Mouse (Mus musculus) embryonic facial prominence, embryonic 15.5 days (tissue): ENCODE results near the gene Sgcb. TPM values are rescaled to one million over a fixed set of nuclear protein-coding genes. Genes with fewer than 3 reads are reported as not detected.

ENCODE experiments used
- ATAC-seq: fragments of 200-750 bp; cut with Nextera tagmentation; 2 replicates; pipeline ENCODE4 v1.8.0; 2017; ENCODE audit warnings: low read depth, moderate TSS enrichment; ENCODE audit not compliant: insufficient number of reproducible peaks, low FRiP score, low TSS enrichment
- H3K27ac ChIP-seq: fragments of 300-500 bp; sonication (generic); replicated peaks from 2 replicates; pipeline ENCODE4 v1.5.1; 2015; ENCODE audit warnings: mild to moderate bottlenecking, inconsistent platforms
- H3K27me3 ChIP-seq: fragments of 300-500 bp; sonication (generic); 2 replicates; pipeline ENCODE4 v1.6.1; 2015; ENCODE audit warnings: inconsistent platforms
- H3K36me3 ChIP-seq: fragments of 300-500 bp; sonication (generic); 2 replicates; pipeline ENCODE4 v1.6.1; 2015; ENCODE audit warnings: mild to moderate bottlenecking, inconsistent platforms
- H3K4me1 ChIP-seq: fragments of 300-500 bp; sonication (generic); 2 replicates; pipeline ENCODE4 v1.6.1; 2015; ENCODE audit warnings: inconsistent platforms
- H3K4me2 ChIP-seq: fragments of 300-500 bp; sonication (generic); replicated peaks from 2 replicates; pipeline ENCODE4 v1.6.1; 2015; ENCODE audit warnings: mild to moderate bottlenecking, inconsistent platforms
- H3K4me3 ChIP-seq: fragments of 300-500 bp; sonication (generic); replicated peaks from 2 replicates; pipeline ENCODE4 v1.5.1; 2015; ENCODE audit warnings: mild to moderate bottlenecking, inconsistent platforms
- H3K9ac ChIP-seq: fragments of 300-500 bp; sonication (generic); 2 replicates; pipeline ENCODE4 v1.6.1; 2015; ENCODE audit warnings: inconsistent platforms
- H3K9me3 ChIP-seq: fragments of 300-500 bp; sonication (generic); replicated peaks from 2 replicates; pipeline ENCODE4 v1.6.1; 2016; ENCODE audit warnings: inconsistent platforms
- WGBS: fragments of 180-500 bp; shearing (Covaris S2); methylation state at CpG from one replicate; pipeline ENCODE4 v1.1.7; 2015; 5-methylcytosine and 5-hydroxymethylcytosine counted together
- polyA plus RNA-seq: library from polyadenylated mRNA; unstranded; fragments of >200 nt; fragmentation: Nextera tagmentation; extraction: Ambion mirVana; gene quantifications from 2 replicates; pipeline ENCODE4 v1.2.1, GENCODE M21; 2015

Sgcb gene
- polyA plus RNA-seq, result 39.8 and 44.1 TPM in 2 replicates

DNA sequence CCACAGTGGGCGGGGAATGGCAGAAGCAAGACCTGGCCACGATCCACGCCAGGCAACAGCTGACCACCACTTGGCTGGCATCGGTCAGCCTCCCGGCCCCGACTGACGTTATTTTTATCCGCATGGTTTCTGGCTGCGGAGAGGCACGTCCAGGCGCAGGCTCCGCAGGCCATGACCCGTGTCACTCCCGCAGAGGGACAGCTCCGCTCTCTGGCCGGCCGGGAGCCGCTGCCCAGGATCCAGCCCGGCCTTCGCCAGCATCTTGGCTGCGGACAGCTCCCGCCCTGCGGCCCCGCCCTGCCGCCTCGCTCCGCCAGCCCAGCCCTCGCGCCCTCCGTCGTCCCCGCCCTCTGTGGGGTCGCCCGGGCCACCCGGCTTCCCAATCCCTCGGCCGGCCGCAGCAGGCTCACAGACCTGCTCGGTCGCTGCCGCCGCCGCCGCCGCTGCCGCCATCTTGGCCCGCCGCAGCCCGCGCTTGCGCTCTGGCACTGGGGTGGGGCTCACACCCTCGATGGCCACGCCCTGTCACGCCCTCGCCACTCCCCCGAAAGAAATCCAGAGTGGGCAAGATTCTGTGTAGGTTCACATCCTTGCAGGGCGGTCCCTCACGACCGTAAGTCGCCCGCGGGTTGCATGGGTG, at the start of gene Sgcb:
Sgcb (minus strand) TSS at position 530 of the 640 bp plus-strand sequence.
- Histone ChIP-seq H3K9me3 (no peaks in the 10 kb centered on the region), H3K27me3 (peaks cover 45% of the 10 kb centered on the region), H3K27ac (peak within 1 kb of the TSS; percentile 63; the same call in 1 of the 2 replicates), H3K4me2 (peak within 1 kb of the TSS; percentile 87), H3K4me3 (peak within 1 kb of the TSS; percentile 85), H3K4me1 (peaks cover 32% of the 10 kb centered on the region), H3K9ac (peak within 1 kb of the TSS; percentile 65), H3K36me3 (0 out of 2 replicates have a peak, but pooled peaks cover under 1% of the 10 kb centered on the region)
- peak; percentile 85 for ATAC-seq
- WGBS, result under 1% methylated on average over 62 of the region's 62 CpGs

- 26% methylated on average over 4 of the region's 4 CpGs for WGBS
- H3K36me3 ChIP-seq, result no peaks in the 10 kb centered on the region
- ATAC-seq, result peak; percentile 47; the same call in 1 of the 2 replicates
Observed at GRCm38 (mm10) chr5:73694254-73695015, 46.8 kb upstream of the Sgcb start.

GRCm38 (mm10) chr5:73693778-73694177, 46.2 kb upstream of the Sgcb start:
- no peaks in the 10 kb centered on the region for H3K36me3 ChIP-seq
- H3K27me3 ChIP-seq, result no peaks in the 10 kb centered on the region
- H3K9me3 ChIP-seq, result no peaks in the 10 kb centered on the region
- 24% methylated on average over 1 of the region's 1 CpGs for WGBS
- H3K4me1 ChIP-seq, result 0 out of 2 replicates have a peak, but pooled peaks cover 14% of the 10 kb centered on the region
- no peak overlapping the region for H3K4me3 ChIP-seq
- H3K27ac ChIP-seq, result no peak overlapping the region; the same call in 1 of the 2 replicates
- no peak overlapping the region for H3K9ac ChIP-seq
- ATAC-seq, result no peak
- no peak overlapping the region for H3K4me2 ChIP-seq

More at GRCm38 (mm10) chr5:73694254-73695015, 46.8 kb upstream of the Sgcb start:
- Histone ChIP-seq H3K27ac (peak overlapping the region; percentile 52), H3K9me3 (no peaks in the 10 kb centered on the region), H3K4me2 (no peak overlapping the region), H3K4me3 (no peak overlapping the region), H3K27me3 (no peaks in the 10 kb centered on the region), H3K4me1 (0 out of 2 replicates have a peak, but pooled peaks cover 14% of the 10 kb centered on the region), H3K9ac (no peak overlapping the region)

- no peak for ATAC-seq
- Histone ChIP-seq H3K27ac (no peak overlapping the region), H3K36me3 (no peaks in the 10 kb centered on the region), H3K4me1 (0 out of 2 replicates have a peak, but pooled peaks cover 14% of the 10 kb centered on the region), H3K9ac (no peak overlapping the region), H3K4me3 (no peak overlapping the region), H3K27me3 (no peaks in the 10 kb centered on the region), H3K9me3 (no peaks in the 10 kb centered on the region), H3K4me2 (no peak overlapping the region)
- WGBS, result 36% methylated on average over 15 of the region's 15 CpGs
Observed at GRCm38 (mm10) chr5:73691723-73692520, 44.3 kb upstream of the Sgcb start.

DNA sequence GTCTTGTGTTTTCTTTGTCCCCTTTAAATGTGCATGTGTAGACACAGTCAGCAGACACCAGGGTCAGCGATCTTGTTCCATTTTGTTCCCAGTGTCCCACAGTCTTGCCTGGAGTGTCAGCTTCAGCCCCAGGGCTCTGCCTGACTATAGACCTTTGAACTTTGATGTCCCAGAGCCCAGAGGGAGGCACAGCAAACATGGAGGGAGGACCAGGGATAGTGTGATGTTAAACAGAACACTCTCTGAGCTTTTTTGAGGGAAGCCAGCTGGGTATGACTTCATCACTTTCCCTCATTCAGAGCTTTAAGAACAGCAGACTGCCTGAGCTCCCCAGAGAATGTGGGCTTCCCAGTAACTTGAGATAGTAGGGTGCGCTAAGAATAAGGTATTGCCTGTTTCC, 42.6 kb upstream of the Sgcb start:
- Histone ChIP-seq H3K4me1 (peaks cover 14% of the 10 kb centered on the region; the same call in 1 of the 2 replicates), H3K27me3 (no peaks in the 10 kb centered on the region), H3K9me3 (no peaks in the 10 kb centered on the region), H3K4me2 (no peak overlapping the region), H3K9ac (no peak overlapping the region), H3K27ac (no peak overlapping the region), H3K36me3 (no peaks in the 10 kb centered on the region), H3K4me3 (no peak overlapping the region)
- no peak for ATAC-seq
- 65% methylated on average over 2 of the region's 2 CpGs for WGBS

DNA sequence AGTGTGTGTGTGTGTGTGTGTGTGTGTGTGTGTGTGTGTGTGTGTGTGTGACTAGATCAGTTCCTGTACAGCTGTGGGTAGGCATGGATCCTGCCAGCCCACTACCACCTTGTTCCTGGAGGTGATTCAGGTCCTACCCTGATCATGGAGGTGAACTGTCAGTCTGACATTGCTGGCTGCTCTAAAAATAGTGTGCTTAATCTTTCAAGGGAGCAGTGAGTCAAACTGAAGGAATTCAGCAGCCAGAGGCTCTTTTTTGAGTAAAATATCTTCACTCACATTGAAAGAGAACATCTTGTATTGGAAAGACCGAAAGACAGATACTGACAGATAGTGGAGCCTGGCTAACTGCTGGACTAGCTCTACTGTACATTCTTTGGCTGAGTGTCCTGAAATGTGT, 41.0 kb upstream of the Sgcb start:
- H3K27ac ChIP-seq, result no peak overlapping the region
- no peak for ATAC-seq
- no peaks in the 10 kb centered on the region for H3K27me3 ChIP-seq
- H3K4me3 ChIP-seq, result no peak overlapping the region
- H3K4me2 ChIP-seq, result no peak overlapping the region
- WGBS, result 64% methylated on average over 1 of the region's 1 CpGs
- no peaks in the 10 kb centered on the region for H3K9me3 ChIP-seq
- H3K4me1 ChIP-seq, result peaks cover 5% of the 10 kb centered on the region; the same call in 1 of the 2 replicates
- no peak overlapping the region for H3K9ac ChIP-seq
- no peaks in the 10 kb centered on the region for H3K36me3 ChIP-seq

GRCm38 (mm10) chr5:73686149-73686548, 38.6 kb upstream of the Sgcb start:
- no peak overlapping the region for H3K4me2 ChIP-seq
- no peak overlapping the region for H3K27ac ChIP-seq
- H3K4me3 ChIP-seq, result no peak overlapping the region
- no peaks in the 10 kb centered on the region; the same call in 1 of the 2 replicates for H3K4me1 ChIP-seq
- no peaks in the 10 kb centered on the region for H3K36me3 ChIP-seq
- WGBS, result 14% methylated on average over 4 of the region's 4 CpGs
- H3K27me3 ChIP-seq, result no peaks in the 10 kb centered on the region
- no peak for ATAC-seq
- H3K9me3 ChIP-seq, result no peaks in the 10 kb centered on the region
- no peak overlapping the region for H3K9ac ChIP-seq

DNA sequence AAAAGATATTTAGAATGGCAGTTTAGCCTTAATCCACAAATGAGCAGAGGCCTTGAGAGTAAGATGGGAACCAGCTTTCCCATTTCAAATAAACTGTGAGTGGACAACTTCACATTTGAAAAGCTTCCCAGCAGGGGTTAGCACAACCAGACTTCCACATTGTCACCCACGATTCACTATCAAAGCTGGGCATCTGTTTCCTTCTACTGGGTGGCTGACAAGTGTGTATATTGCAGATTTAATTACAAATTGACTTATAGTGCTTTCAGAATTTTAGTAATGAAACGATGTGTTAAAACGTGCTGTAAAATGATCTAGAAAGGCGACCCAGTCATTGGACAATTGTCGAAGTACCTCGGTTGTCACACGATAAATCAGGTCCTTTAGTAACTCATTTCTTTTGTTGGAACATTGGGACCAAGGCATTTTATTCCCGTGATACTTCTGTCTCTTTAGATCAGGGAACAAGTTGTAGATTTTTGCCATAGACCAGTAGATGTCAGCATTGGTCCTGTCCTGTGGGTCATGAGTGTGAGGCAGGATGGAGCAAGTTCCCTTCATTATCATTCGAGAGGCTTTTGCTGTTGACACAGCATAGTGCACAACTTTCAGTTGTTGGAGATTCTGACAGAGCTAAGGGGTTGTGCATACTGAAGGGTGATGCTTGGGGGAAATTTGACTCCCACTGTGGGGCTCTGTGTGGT, 36.3 kb upstream of the Sgcb start:
- H3K27me3 ChIP-seq, result no peaks in the 10 kb centered on the region
- WGBS, result 57% methylated on average over 9 of the region's 9 CpGs
- no peak overlapping the region for H3K4me3 ChIP-seq
- H3K9ac ChIP-seq, result no peak overlapping the region
- no peaks in the 10 kb centered on the region for H3K36me3 ChIP-seq
- no peak overlapping the region for H3K4me2 ChIP-seq
- no peak for ATAC-seq
- H3K4me1 ChIP-seq, result no peaks in the 10 kb centered on the region; the same call in 1 of the 2 replicates
- no peaks in the 10 kb centered on the region for H3K9me3 ChIP-seq
- no peak overlapping the region for H3K27ac ChIP-seq

GRCm38 (mm10) chr5:73683221-73683620, 35.6 kb upstream of the Sgcb start:
- Histone ChIP-seq H3K4me1 (no peaks in the 10 kb centered on the region; the same call in 1 of the 2 replicates), H3K36me3 (no peaks in the 10 kb centered on the region), H3K27me3 (no peaks in the 10 kb centered on the region), H3K27ac (no peak overlapping the region), H3K4me2 (no peak overlapping the region), H3K9me3 (no peaks in the 10 kb centered on the region), H3K4me3 (no peak overlapping the region), H3K9ac (no peak overlapping the region)
- WGBS, result 80% methylated on average over 6 of the region's 6 CpGs
- no peak; the same call in 1 of the 2 replicates for ATAC-seq

DNA sequence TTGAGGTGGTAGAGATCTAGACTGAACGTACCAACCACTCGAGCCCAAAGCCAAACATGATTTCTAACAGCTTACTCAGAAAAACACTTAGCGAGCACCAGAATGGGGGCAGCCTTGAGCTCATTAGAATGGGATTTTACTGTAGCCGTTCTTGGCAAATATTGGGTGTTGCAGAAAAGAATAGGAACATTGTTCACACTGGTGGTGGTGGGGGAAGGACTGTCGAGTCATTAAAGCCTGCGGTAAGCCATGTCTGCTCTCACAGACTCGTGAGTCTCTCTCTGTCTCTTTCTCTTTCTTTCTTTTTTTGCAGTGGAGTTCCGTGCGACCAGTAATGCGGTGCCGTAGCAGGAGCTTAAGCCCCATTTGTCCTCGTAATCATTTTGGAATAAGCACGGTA, 29.0 kb upstream of the Sgcb start:
- no peak overlapping the region for H3K9ac ChIP-seq
- no peaks in the 10 kb centered on the region for H3K9me3 ChIP-seq
- H3K27ac ChIP-seq, result no peak overlapping the region
- no peaks in the 10 kb centered on the region for H3K4me1 ChIP-seq
- no peaks in the 10 kb centered on the region for H3K27me3 ChIP-seq
- no peaks in the 10 kb centered on the region for H3K36me3 ChIP-seq
- H3K4me3 ChIP-seq, result no peak overlapping the region
- no peak for ATAC-seq
- H3K4me2 ChIP-seq, result no peak overlapping the region
- 56% methylated on average over 13 of the region's 13 CpGs for WGBS
